Mouse (Mus musculus) induced T-regulatory cell, adult 2 months (primary cell): Measurements from ENCODE around the gene Iqcb1.

Source experiments
- DNase-seq: peaks from one replicate; pipeline ENCODE4 v3.0.0-alpha.2; 2012; ENCODE audit warnings: low read depth

Gene Iqcb1

GRCm38 (mm10) chr16:36875276-36875851 is 47.2 kb downstream of the Iqcb1 start:
- DNase-seq, result no peak

- DNase-seq, result peak; percentile 66
These were observed 49.1 kb downstream of the Iqcb1 start for GRCm38 (mm10) chr16:36877316-36877715.

- no peak for DNase-seq
These were observed 54.7 kb downstream of the Iqcb1 start for GRCm38 (mm10) chr16:36882737-36883343.

GRCm38 (mm10) chr16:36884881-36885280 is 56.7 kb downstream of the Iqcb1 start:
- DNase-seq, result peak; percentile 71

- no peak for DNase-seq
These were observed 57.7 kb downstream of the Iqcb1 start for GRCm38 (mm10) chr16:36885912-36886311.

GRCm38 (mm10) chr16:36887546-36887945 is 59.4 kb downstream of the Iqcb1 start:
- no peak for DNase-seq

GRCm38 (mm10) chr16:36890559-36890958 is 62.4 kb downstream of the Iqcb1 start:
- no peak for DNase-seq

- DNase-seq, result no peak
These were observed 63.2 kb downstream of the Iqcb1 start for GRCm38 (mm10) chr16:36891415-36891814.

GRCm38 (mm10) chr16:36893317-36893716 is 65.1 kb downstream of the Iqcb1 start:
- DNase-seq, result no peak

- no peak for DNase-seq
These were observed 68.5 kb downstream of the Iqcb1 start for GRCm38 (mm10) chr16:36896712-36897111.

GRCm38 (mm10) chr16:36903156-36903555 is 75.0 kb downstream of the Iqcb1 start:
- DNase-seq, result no peak

- DNase-seq, result no peak
These were observed 83.7 kb downstream of the Iqcb1 start for GRCm38 (mm10) chr16:36911909-36912308.

GRCm38 (mm10) chr16:36912311-36912710 is 84.1 kb downstream of the Iqcb1 start:
- no peak for DNase-seq

- DNase-seq, result no peak
These were observed 86.0 kb downstream of the Iqcb1 start for GRCm38 (mm10) chr16:36914195-36914594.

- DNase-seq, result no peak
These were observed 90.3 kb downstream of the Iqcb1 start for GRCm38 (mm10) chr16:36918505-36918904.

- no peak for DNase-seq
These were observed 92.2 kb downstream of the Iqcb1 start for GRCm38 (mm10) chr16:36920410-36920809.

GRCm38 (mm10) chr16:36921067-36921613 is 93.0 kb downstream of the Iqcb1 start:
- DNase-seq, result no peak

- DNase-seq, result peak; percentile 58
These were observed 93.8 kb downstream of the Iqcb1 start for GRCm38 (mm10) chr16:36921980-36922379.
